Mouse (Mus musculus): Measurements from ENCODE around the gene Zscan26. TPM values are rescaled to one million over a fixed set of nuclear protein-coding genes. Genes with fewer than 3 reads are reported as not detected.

Zscan26 gene
- total and polyA plus RNA-seq, 3 experiments = 3.4 to 43.6 (median 34.7) TPM

GRCm38 (mm10) chr13:21435476-21435875 is 18.1 kb downstream of the Zscan26 start:
- H3K36me3 ChIP-seq (replicated peaks) = peaks cover 11% of the 10 kb centered on the region
- no peaks in the 10 kb centered on the region for H3K9me3 ChIP-seq (replicated peaks)
- TF ChIP-seq GATA1 (IDR thresholded peaks at IDR 0.05; ENCODE audit: borderline replicate concordance, low read length) (no peak), CTCF (IDR thresholded peaks at IDR 0.05; ENCODE audit: low read depth, low read length) (no peak), TAL1 (conservative IDR thresholded peaks at IDR 0.05; ENCODE audit: low read depth, low read length) (no peak), POLR2AphosphoS5 (IDR thresholded peaks at IDR 0.05; ENCODE audit: insufficient replicate concordance, low read depth, low read length) (no peak), GATA2 (IDR thresholded peaks at IDR 0.05; ENCODE audit: borderline replicate concordance, low read depth, low read length) (no peak)
- H3K4me1 ChIP-seq (ENCODE audit: insufficient read depth, low read depth, low read length) = peaks cover 6% of the 10 kb centered on the region; the same call in 1 of the 2 replicates
- H3K27me3 ChIP-seq (ENCODE audit: insufficient read depth, low read length) = no peaks in the 10 kb centered on the region
- ATAC-seq (ENCODE audit: extremely low read depth, insufficient number of reproducible peaks, low FRiP score, poor library complexity, severe bottlenecking) = no peak
- DNase-seq (ENCODE audit: low spot score) = no peak
- no peak overlapping the region for H3K4me3 ChIP-seq (ENCODE audit: low read depth, low read length)

- Histone ChIP-seq H3K4me1 (ENCODE audit: insufficient read depth, low read depth, low read length) (no peaks in the 10 kb centered on the region), H3K4me3 (ENCODE audit: low read depth, low read length) (no peak overlapping the region), H3K36me3 (replicated peaks) (no peaks in the 10 kb centered on the region), H3K27me3 (ENCODE audit: insufficient read depth, low read length) (no peaks in the 10 kb centered on the region), H3K9me3 (replicated peaks) (no peaks in the 10 kb centered on the region)
- TF ChIP-seq TAL1 (conservative IDR thresholded peaks at IDR 0.05; ENCODE audit: low read depth, low read length) (no peak), GATA2 (IDR thresholded peaks at IDR 0.05; ENCODE audit: borderline replicate concordance, low read depth, low read length) (no peak), POLR2AphosphoS5 (IDR thresholded peaks at IDR 0.05; ENCODE audit: insufficient replicate concordance, low read depth, low read length) (no peak), GATA1 (IDR thresholded peaks at IDR 0.05; ENCODE audit: borderline replicate concordance, low read length) (no peak), CTCF (IDR thresholded peaks at IDR 0.05; ENCODE audit: low read depth, low read length) (no peak)
- DNase-seq (ENCODE audit: low spot score) = no peak
- ATAC-seq (ENCODE audit: extremely low read depth, insufficient number of reproducible peaks, low FRiP score, poor library complexity, severe bottlenecking) = no peak
Measured at GRCm38 (mm10) chr13:21427631-21428030, 25.9 kb downstream of the Zscan26 start.

- Histone ChIP-seq H3K4me3 (ENCODE audit: low read depth, low read length) (no peak overlapping the region), H3K36me3 (replicated peaks) (no peaks in the 10 kb centered on the region), H3K4me1 (ENCODE audit: insufficient read depth, low read depth, low read length) (no peaks in the 10 kb centered on the region), H3K27me3 (ENCODE audit: insufficient read depth, low read length) (0 out of 2 replicates have a peak, but pooled peaks cover 2% of the 10 kb centered on the region), H3K9me3 (replicated peaks) (no peaks in the 10 kb centered on the region)
- DNase-seq (ENCODE audit: low spot score) (no peak), ATAC-seq (ENCODE audit: extremely low read depth, insufficient number of reproducible peaks, low FRiP score, poor library complexity, severe bottlenecking) (no peak)
- no peak for TF ChIP-seq POLR2AphosphoS5 (IDR thresholded peaks at IDR 0.05; ENCODE audit: insufficient replicate concordance, low read depth, low read length)
- no peak for TF ChIP-seq TAL1 (conservative IDR thresholded peaks at IDR 0.05; ENCODE audit: low read depth, low read length)
- no peak for TF ChIP-seq GATA1 (IDR thresholded peaks at IDR 0.05; ENCODE audit: borderline replicate concordance, low read length)
- no peak for TF ChIP-seq GATA2 (IDR thresholded peaks at IDR 0.05; ENCODE audit: borderline replicate concordance, low read depth, low read length)
- no peak for TF ChIP-seq CTCF (IDR thresholded peaks at IDR 0.05; ENCODE audit: low read depth, low read length)
Measured at GRCm38 (mm10) chr13:21423301-21423700, 30.2 kb downstream of the Zscan26 start.

- peaks cover 12% of the 10 kb centered on the region; the same call in 1 of the 2 replicates for H3K4me1 ChIP-seq (ENCODE audit: insufficient read depth, low read depth, low read length)
- H3K9me3 ChIP-seq (replicated peaks) = no peaks in the 10 kb centered on the region
- 0 out of 2 replicates have a peak, but pooled peaks cover 2% of the 10 kb centered on the region for H3K27me3 ChIP-seq (ENCODE audit: insufficient read depth, low read length)
- DNase-seq (ENCODE audit: low spot score) = no peak
- TF ChIP-seq GATA2 (IDR thresholded peaks at IDR 0.05; ENCODE audit: borderline replicate concordance, low read depth, low read length) (no peak), TAL1 (conservative IDR thresholded peaks at IDR 0.05; ENCODE audit: low read depth, low read length) (no peak), CTCF (IDR thresholded peaks at IDR 0.05; ENCODE audit: low read depth, low read length) (no peak), POLR2AphosphoS5 (IDR thresholded peaks at IDR 0.05; ENCODE audit: insufficient replicate concordance, low read depth, low read length) (no peak), GATA1 (IDR thresholded peaks at IDR 0.05; ENCODE audit: borderline replicate concordance, low read length) (no peak)
- H3K4me3 ChIP-seq (ENCODE audit: low read depth, low read length) = no peak overlapping the region
- H3K36me3 ChIP-seq (replicated peaks) = no peaks in the 10 kb centered on the region
- ATAC-seq (ENCODE audit: extremely low read depth, insufficient number of reproducible peaks, low FRiP score, poor library complexity, severe bottlenecking) = no peak
Measured at GRCm38 (mm10) chr13:21418865-21419264, 34.7 kb downstream of the Zscan26 start.

- Histone ChIP-seq H3K27me3 (ENCODE audit: insufficient read depth, low read length) (0 out of 2 replicates have a peak, but pooled peaks cover 2% of the 10 kb centered on the region), H3K4me1 (ENCODE audit: insufficient read depth, low read depth, low read length) (peaks cover 12% of the 10 kb centered on the region; the same call in 1 of the 2 replicates), H3K9me3 (replicated peaks) (no peaks in the 10 kb centered on the region), H3K4me3 (ENCODE audit: low read depth, low read length) (no peak overlapping the region), H3K36me3 (replicated peaks) (no peaks in the 10 kb centered on the region)
- DNase-seq (ENCODE audit: low spot score) (no peak), ATAC-seq (ENCODE audit: extremely low read depth, insufficient number of reproducible peaks, low FRiP score, poor library complexity, severe bottlenecking) (no peak)
- TF ChIP-seq GATA1 (IDR thresholded peaks at IDR 0.05; ENCODE audit: borderline replicate concordance, low read length) (no peak), TAL1 (conservative IDR thresholded peaks at IDR 0.05; ENCODE audit: low read depth, low read length) (no peak), POLR2AphosphoS5 (IDR thresholded peaks at IDR 0.05; ENCODE audit: insufficient replicate concordance, low read depth, low read length) (no peak), GATA2 (IDR thresholded peaks at IDR 0.05; ENCODE audit: borderline replicate concordance, low read depth, low read length) (no peak), CTCF (IDR thresholded peaks at IDR 0.05; ENCODE audit: low read depth, low read length) (no peak)
Measured at GRCm38 (mm10) chr13:21417298-21418010, 36.1 kb downstream of the Zscan26 start.

GRCm38 (mm10) chr13:21415750-21416149 is 37.8 kb downstream of the Zscan26 start:
- Histone ChIP-seq H3K4me3 (ENCODE audit: low read depth, low read length) (no peak overlapping the region), H3K27me3 (ENCODE audit: insufficient read depth, low read length) (0 out of 2 replicates have a peak, but pooled peaks cover 2% of the 10 kb centered on the region), H3K36me3 (replicated peaks) (no peaks in the 10 kb centered on the region), H3K9me3 (replicated peaks) (no peaks in the 10 kb centered on the region), H3K4me1 (ENCODE audit: insufficient read depth, low read depth, low read length) (peaks cover 12% of the 10 kb centered on the region; the same call in 1 of the 2 replicates)
- no peak for DNase-seq (ENCODE audit: low spot score)
- ATAC-seq (ENCODE audit: extremely low read depth, insufficient number of reproducible peaks, low FRiP score, poor library complexity, severe bottlenecking) = no peak
- TF ChIP-seq TAL1 (conservative IDR thresholded peaks at IDR 0.05; ENCODE audit: low read depth, low read length) (no peak), CTCF (IDR thresholded peaks at IDR 0.05; ENCODE audit: low read depth, low read length) (no peak), GATA1 (IDR thresholded peaks at IDR 0.05; ENCODE audit: borderline replicate concordance, low read length) (no peak), GATA2 (IDR thresholded peaks at IDR 0.05; ENCODE audit: borderline replicate concordance, low read depth, low read length) (no peak), POLR2AphosphoS5 (IDR thresholded peaks at IDR 0.05; ENCODE audit: insufficient replicate concordance, low read depth, low read length) (no peak)

Measured in G1E (cell line).